Mouse (Mus musculus) retina, postnatal 7 days (tissue): Measurements from ENCODE around the gene Ush2a.

Experiments used
- DNase-seq: peaks from one replicate; pipeline ENCODE4 v3.0.0-alpha.2; 2012; ENCODE audit warnings: low read depth, low spot score

Ush2a gene

GRCm38 (mm10) chr1:189006826-189007225 lies 745.0 kb downstream of the Ush2a start:
- no peak for DNase-seq

GRCm38 (mm10) chr1:189007239-189007979 lies 745.6 kb downstream of the Ush2a start, which contains the start of gene Kctd3:
TSS of gene Kctd3 (minus strand) at chr1:189007841.
- DNase-seq, result peak; percentile 91

GRCm38 (mm10) chr1:189007980-189008324 lies 746.1 kb downstream of the Ush2a start:
- DNase-seq, result no peak

- no peak for DNase-seq
Observed at GRCm38 (mm10) chr1:189010671-189011070, 748.8 kb downstream of the Ush2a start.

GRCm38 (mm10) chr1:189012846-189013586 lies 751.2 kb downstream of the Ush2a start:
- DNase-seq, result no peak

- no peak for DNase-seq
Observed at GRCm38 (mm10) chr1:189013587-189013921, 751.7 kb downstream of the Ush2a start.
